Mouse (Mus musculus) neural tube, embryonic 14.5 days (tissue): ENCODE measurements around the gene Pex13. TPM values are rescaled to one million over a fixed set of nuclear protein-coding genes. Genes with fewer than 3 reads are reported as not detected.

Experiments used
- ATAC-seq: fragments of 200-750 bp; cut with Nextera tagmentation; 2 replicates; pipeline ENCODE4 v1.8.0; 2017; ENCODE audit warnings: low read depth, mild to moderate bottlenecking, moderate TSS enrichment, moderate library complexity
- H3K27ac ChIP-seq: fragments of 300-500 bp; sonication (generic); 2 replicates; pipeline ENCODE4 v1.5.1; 2014; ENCODE audit warnings: low read depth, mild to moderate bottlenecking, control low read depth, low read length, moderate library complexity, mixed read lengths
- H3K27me3 ChIP-seq: fragments of 300-500 bp; sonication (generic); 2 replicates; pipeline ENCODE4 v1.6.1; 2014; ENCODE audit warnings: low read length; ENCODE audit not compliant: control insufficient read depth, insufficient read depth
- H3K36me3 ChIP-seq: fragments of 300-500 bp; sonication (generic); 2 replicates; pipeline ENCODE4 v1.6.1; 2014; ENCODE audit warnings: low read length, mixed read lengths; ENCODE audit not compliant: control insufficient read depth, insufficient read depth
- H3K4me1 ChIP-seq: fragments of 300-500 bp; sonication (generic); 2 replicates; pipeline ENCODE4 v1.6.1; 2014; ENCODE audit warnings: low read length; ENCODE audit not compliant: control insufficient read depth, insufficient read depth
- H3K4me2 ChIP-seq: fragments of 300-500 bp; sonication (generic); 2 replicates; pipeline ENCODE4 v1.6.1; 2014; ENCODE audit warnings: mild to moderate bottlenecking, low read depth, low read length, control low read depth
- H3K4me3 ChIP-seq: fragments of 300-500 bp; sonication (generic); 2 replicates; pipeline ENCODE4 v1.5.1; 2014; ENCODE audit warnings: low read depth, low read length, control low read depth, mixed read lengths
- H3K9ac ChIP-seq: fragments of 300-500 bp; sonication (generic); replicated peaks from 2 replicates; pipeline ENCODE4 v1.6.1; 2014; ENCODE audit warnings: low read depth, mild to moderate bottlenecking, control low read depth, low read length, mixed read lengths
- H3K9me3 ChIP-seq: fragments of 300-500 bp; sonication (generic); 2 replicates; pipeline ENCODE4 v1.6.1; 2016; ENCODE audit warnings: low read length; ENCODE audit not compliant: control insufficient read depth
- WGBS: fragments of 180-500 bp; shearing (Covaris S2); extraction: QIAGEN DNeasy Blood & Tissue Kit; methylation state at CpG from one replicate; pipeline ENCODE4 v1.1.7; 2014; 5-methylcytosine and 5-hydroxymethylcytosine counted together
- polyA plus RNA-seq: library from polyadenylated mRNA; unstranded; fragments of >200 nt; fragmentation: Nextera tagmentation; extraction: Ambion mirVana; gene quantifications from 2 replicates; pipeline ENCODE4 v1.2.1, GENCODE M21; 2014

The Pex13 gene
- polyA plus RNA-seq, 1 experiment from 2014 or later, result 38.0 TPM

GRCm38 (mm10) chr11:23664232-23664631, 1.5 kb downstream of the Pex13 start:
- Histone ChIP-seq H3K4me3 (no peak overlapping the region), H3K27me3 (peaks cover 4% of the 10 kb centered on the region; the same call in 1 of the 2 replicates), H3K4me1 (peaks cover 7% of the 10 kb centered on the region; the same call in 1 of the 2 replicates), H3K9ac (no peak overlapping the region), H3K27ac (no peak overlapping the region), H3K36me3 (no peaks in the 10 kb centered on the region), H3K9me3 (no peaks in the 10 kb centered on the region), H3K4me2 (no peak overlapping the region)
- no peak for ATAC-seq

- no peak overlapping the region for H3K9ac ChIP-seq
- no peaks in the 10 kb centered on the region for H3K9me3 ChIP-seq
- H3K4me3 ChIP-seq, result no peak overlapping the region
- no peak overlapping the region for H3K27ac ChIP-seq
- H3K36me3 ChIP-seq, result no peaks in the 10 kb centered on the region
- no peak for ATAC-seq
- 93% methylated on average over 2 of the region's 2 CpGs for WGBS
- H3K27me3 ChIP-seq, result no peaks in the 10 kb centered on the region
- H3K4me2 ChIP-seq, result no peak overlapping the region
- H3K4me1 ChIP-seq, result no peaks in the 10 kb centered on the region
These were observed 8.0 kb downstream of the Pex13 start for GRCm38 (mm10) chr11:23657791-23658190.

GRCm38 (mm10) chr11:23653666-23654065, 12.1 kb downstream of the Pex13 start:
- 50% methylated on average over 3 of the region's 3 CpGs for WGBS
- no peak for ATAC-seq
- no peak overlapping the region for H3K27ac ChIP-seq
- H3K9ac ChIP-seq, result no peak overlapping the region
- H3K4me3 ChIP-seq, result no peak overlapping the region
- H3K36me3 ChIP-seq, result peaks cover 8% of the 10 kb centered on the region; the same call in 1 of the 2 replicates
- H3K9me3 ChIP-seq, result no peaks in the 10 kb centered on the region
- no peaks in the 10 kb centered on the region for H3K4me1 ChIP-seq
- no peak overlapping the region for H3K4me2 ChIP-seq
- no peaks in the 10 kb centered on the region for H3K27me3 ChIP-seq

- no peak overlapping the region for H3K4me2 ChIP-seq
- H3K9me3 ChIP-seq, result no peaks in the 10 kb centered on the region
- no peak for ATAC-seq
- WGBS, result 87% methylated on average over 3 of the region's 3 CpGs
- no peak overlapping the region for H3K9ac ChIP-seq
- no peaks in the 10 kb centered on the region for H3K27me3 ChIP-seq
- H3K4me1 ChIP-seq, result no peaks in the 10 kb centered on the region
- H3K4me3 ChIP-seq, result no peak overlapping the region
- H3K36me3 ChIP-seq, result peaks cover 8% of the 10 kb centered on the region; the same call in 1 of the 2 replicates
- no peak overlapping the region for H3K27ac ChIP-seq
These were observed 17.9 kb downstream of the Pex13 start for GRCm38 (mm10) chr11:23647835-23648234.

- Histone ChIP-seq H3K27ac (no peak overlapping the region), H3K4me1 (no peaks in the 10 kb centered on the region)
These were observed 18.3 kb downstream of the Pex13 start for GRCm38 (mm10) chr11:23647431-23647830.

GRCm38 (mm10) chr11:23634573-23634972, 31.2 kb downstream of the Pex13 start:
- Histone ChIP-seq H3K4me2 (no peak overlapping the region), H3K36me3 (peaks cover 3% of the 10 kb centered on the region; the same call in 1 of the 2 replicates), H3K4me3 (no peak overlapping the region), H3K27ac (no peak overlapping the region), H3K9ac (no peak overlapping the region), H3K9me3 (no peaks in the 10 kb centered on the region), H3K27me3 (no peaks in the 10 kb centered on the region), H3K4me1 (peaks cover 5% of the 10 kb centered on the region; the same call in 1 of the 2 replicates)
- ATAC-seq, result no peak
- 55% methylated on average over 8 of the region's 8 CpGs for WGBS

More at GRCm38 (mm10) chr11:23647431-23647830, 18.3 kb downstream of the Pex13 start:
- Histone ChIP-seq H3K27me3 (no peaks in the 10 kb centered on the region), H3K9ac (no peak overlapping the region), H3K36me3 (peaks cover 8% of the 10 kb centered on the region; the same call in 1 of the 2 replicates), H3K4me2 (no peak overlapping the region), H3K9me3 (no peaks in the 10 kb centered on the region), H3K4me3 (no peak overlapping the region)
- ATAC-seq, result no peak

- ATAC-seq, result no peak
These were observed 31.9 kb downstream of the Pex13 start for GRCm38 (mm10) chr11:23633879-23634215.

GRCm38 (mm10) chr11:23632945-23633878, 32.5 kb downstream of the Pex13 start, which contains the start of gene 0610010F05Rik:
Gene 0610010F05Rik, minus strand, starts transcription at chr11:23633639.
- peak within 1 kb of the TSS; percentile 57 for H3K4me2 ChIP-seq
- under 1% methylated on average over 65 of the region's 103 CpGs for WGBS
- peaks cover 5% of the 10 kb centered on the region; the same call in 1 of the 2 replicates for H3K4me1 ChIP-seq
- H3K27ac ChIP-seq, result peak within 1 kb of the TSS; percentile 87
- peak within 1 kb of the TSS; percentile 62 for H3K4me3 ChIP-seq
- ATAC-seq, result peak; percentile 100
- H3K36me3 ChIP-seq, result peaks cover 8% of the 10 kb centered on the region
- H3K27me3 ChIP-seq, result no peaks in the 10 kb centered on the region
- H3K9me3 ChIP-seq, result no peaks in the 10 kb centered on the region
- peak within 1 kb of the TSS; percentile 85 for H3K9ac ChIP-seq

More at GRCm38 (mm10) chr11:23633879-23634215, 31.9 kb downstream of the Pex13 start:
- H3K27me3 ChIP-seq, result no peaks in the 10 kb centered on the region
- peak overlapping the region; percentile 62 for H3K4me3 ChIP-seq
- no peaks in the 10 kb centered on the region for H3K9me3 ChIP-seq
- WGBS, result 6% methylated on average over 7 of the region's 7 CpGs
- H3K36me3 ChIP-seq, result peaks cover 3% of the 10 kb centered on the region; the same call in 1 of the 2 replicates
- peak overlapping the region; percentile 85 for H3K9ac ChIP-seq
- peaks cover 5% of the 10 kb centered on the region; the same call in 1 of the 2 replicates for H3K4me1 ChIP-seq
- H3K27ac ChIP-seq, result peak overlapping the region; percentile 87
- peak overlapping the region; percentile 57 for H3K4me2 ChIP-seq

GRCm38 (mm10) chr11:23630664-23631063, 35.1 kb downstream of the Pex13 start:
- H3K36me3 ChIP-seq, result peaks cover 9% of the 10 kb centered on the region
- H3K27me3 ChIP-seq, result no peaks in the 10 kb centered on the region
- no peak overlapping the region for H3K4me3 ChIP-seq
- ATAC-seq, result no peak
- H3K9ac ChIP-seq, result no peak overlapping the region
- no peak overlapping the region for H3K27ac ChIP-seq
- H3K9me3 ChIP-seq, result no peaks in the 10 kb centered on the region
- no peak overlapping the region for H3K4me2 ChIP-seq
- peaks cover 5% of the 10 kb centered on the region; the same call in 1 of the 2 replicates for H3K4me1 ChIP-seq
